Mouse (Mus musculus) layer of hippocampus, adult 9-10 months (tissue): ENCODE results near the gene Sh3d21.
"Not testable (repeated sequence)": the region's sequence is repeated elsewhere in the genome, so short reads cannot be mapped to it uniquely, and the experiment has no call there.

Experiments
- DNase-seq: peaks from one replicate; pipeline ENCODE4 v3.0.0; 2022; ENCODE audit warnings: low spot score

The Sh3d21 gene

DNA sequence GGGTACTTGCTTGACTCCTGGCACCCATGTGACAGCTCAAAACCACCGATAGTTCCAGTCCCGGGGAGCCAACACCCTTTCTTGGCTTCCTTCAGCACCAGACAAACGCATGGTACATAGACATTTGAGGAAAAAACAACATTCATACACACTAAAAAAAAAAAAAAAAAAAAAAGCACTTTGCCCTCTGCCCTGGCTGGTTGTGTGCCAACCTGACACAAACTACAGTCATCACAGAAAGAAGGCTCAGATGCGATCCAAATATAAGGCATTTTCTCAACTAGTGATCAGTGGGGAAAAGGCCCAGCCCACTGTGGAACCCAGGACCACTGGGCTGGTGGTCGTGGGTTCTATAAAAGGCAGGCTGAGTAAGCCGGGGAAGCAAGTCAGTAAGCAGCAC is 5.6 kb upstream of the Sh3d21 start:
- DNase-seq, result no peak

GRCm38 (mm10) chr4:126166084-126166483 is 2.8 kb upstream of the Sh3d21 start:
- no peak for DNase-seq

DNA sequence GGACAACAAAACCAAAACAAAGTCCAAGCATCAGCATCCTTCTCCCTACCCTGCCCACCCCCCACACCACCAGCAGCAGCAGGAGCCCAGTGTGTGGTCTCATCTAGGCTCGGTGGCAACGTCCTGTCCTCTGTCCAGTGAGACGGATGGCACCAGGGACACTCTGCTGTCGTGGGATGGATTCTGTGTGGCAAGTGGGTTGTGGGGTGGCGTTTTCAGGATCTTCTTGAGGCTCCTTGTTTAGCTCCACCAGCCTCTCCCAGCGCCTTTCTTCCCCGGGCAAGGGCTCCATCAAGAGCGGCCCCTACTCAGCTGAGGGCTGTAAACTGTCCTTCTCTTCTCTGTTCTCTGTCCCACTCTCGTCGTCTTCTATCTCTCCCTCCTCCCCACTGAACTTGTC is 1.8 kb upstream of the Sh3d21 start:
- not testable (repeated sequence) for DNase-seq

GRCm38 (mm10) chr4:126163685-126164084 is 394 bp upstream of the Sh3d21 start:
- no peak for DNase-seq

GRCm38 (mm10) chr4:126162544-126163066 is 686 bp downstream of the Sh3d21 start:
- DNase-seq, result peak; percentile 51

- no peak for DNase-seq
Observed at GRCm38 (mm10) chr4:126161986-126162385, 1.3 kb downstream of the Sh3d21 start.

DNA sequence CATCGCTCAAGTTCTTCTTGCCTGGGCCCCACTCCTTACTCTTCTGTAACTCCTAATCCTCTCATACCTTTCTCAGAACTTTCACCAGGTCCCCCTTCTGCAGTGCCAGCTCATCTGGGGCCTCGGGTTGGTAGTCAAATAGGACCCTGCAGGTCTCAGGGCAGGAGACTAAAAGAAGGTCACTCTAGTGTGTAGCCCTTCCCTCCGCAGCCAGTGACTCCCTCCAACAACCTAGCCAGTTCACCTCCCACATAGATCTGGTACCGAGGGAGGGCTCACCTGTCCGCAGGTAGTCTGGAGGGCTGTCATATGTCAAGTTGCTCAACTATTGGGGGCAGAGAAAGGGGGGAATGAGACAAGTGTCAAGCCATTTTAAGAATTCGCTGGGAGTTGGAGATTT is 1.8 kb downstream of the Sh3d21 start:
- no peak for DNase-seq

- DNase-seq, result no peak
Observed at GRCm38 (mm10) chr4:126160981-126161380, 2.3 kb downstream of the Sh3d21 start.

DNA sequence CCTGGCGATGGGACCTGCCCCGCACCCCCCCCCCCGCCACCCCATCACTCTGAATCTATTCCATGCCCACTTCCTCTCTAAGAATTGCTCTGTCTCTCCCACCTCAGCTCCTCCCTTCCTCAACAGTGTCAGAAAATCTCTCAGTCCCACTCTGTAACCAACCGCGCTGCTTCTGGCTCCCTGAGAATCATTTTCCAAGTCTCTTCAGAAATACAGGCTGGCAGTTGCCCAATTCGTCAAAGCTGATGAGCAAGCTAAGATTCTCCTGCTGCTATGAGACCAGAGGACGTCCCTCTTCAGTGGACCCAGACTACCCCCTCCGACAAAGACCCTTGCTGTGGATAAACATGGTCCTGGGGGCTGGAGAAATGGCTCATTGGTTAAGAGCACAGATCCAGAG is 3.8 kb downstream of the Sh3d21 start:
- no peak for DNase-seq

DNA sequence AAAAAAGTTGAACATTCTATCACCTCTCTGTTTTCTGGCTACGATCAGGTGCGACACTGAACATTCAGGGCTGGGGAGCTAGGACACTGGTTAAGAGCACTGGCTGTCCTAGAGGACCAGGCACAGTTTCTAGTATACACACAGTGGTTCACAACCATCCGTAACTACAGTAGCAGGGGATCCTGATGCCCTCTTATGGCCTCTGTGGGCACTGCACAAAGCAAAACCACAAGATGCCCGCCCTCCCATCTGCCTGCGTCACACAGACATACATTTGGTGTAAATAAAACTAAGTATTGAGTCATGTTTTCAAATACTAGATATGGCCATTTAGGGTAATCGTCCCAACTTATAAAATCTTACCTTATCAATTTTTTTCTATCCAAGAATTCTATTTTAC is 5.7 kb downstream of the Sh3d21 start:
- DNase-seq, result no peak

- DNase-seq, result no peak
Observed at GRCm38 (mm10) chr4:126156617-126157016, 6.7 kb downstream of the Sh3d21 start.

- no peak for DNase-seq
Observed at GRCm38 (mm10) chr4:126155869-126156268, 7.4 kb downstream of the Sh3d21 start.

GRCm38 (mm10) chr4:126155183-126155582 is 8.1 kb downstream of the Sh3d21 start:
- DNase-seq, result no peak

GRCm38 (mm10) chr4:126152864-126153263 is 10.4 kb downstream of the Sh3d21 start:
- no peak for DNase-seq

- DNase-seq, result no peak
Observed at GRCm38 (mm10) chr4:126151701-126152440, 11.4 kb downstream of the Sh3d21 start.

DNA sequence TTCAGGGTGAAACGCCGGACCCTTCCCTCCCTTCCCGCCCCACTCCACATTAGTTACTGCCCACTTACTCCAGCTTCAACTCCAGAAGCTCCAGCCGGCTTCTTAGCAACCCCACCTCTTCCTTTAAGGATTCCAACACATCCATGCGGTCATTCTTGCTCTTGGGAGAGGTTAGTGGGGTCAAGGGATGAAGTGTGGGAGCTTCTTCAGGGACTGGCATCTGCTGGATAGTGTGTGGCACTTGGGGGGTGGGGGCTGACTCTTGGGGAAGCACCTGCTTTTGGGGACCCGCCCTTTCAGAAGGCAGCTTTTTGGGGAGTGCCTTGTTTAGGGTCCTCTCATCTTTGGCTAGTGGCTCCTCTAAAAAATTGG is 12.4 kb downstream of the Sh3d21 start:
- no peak for DNase-seq

DNA sequence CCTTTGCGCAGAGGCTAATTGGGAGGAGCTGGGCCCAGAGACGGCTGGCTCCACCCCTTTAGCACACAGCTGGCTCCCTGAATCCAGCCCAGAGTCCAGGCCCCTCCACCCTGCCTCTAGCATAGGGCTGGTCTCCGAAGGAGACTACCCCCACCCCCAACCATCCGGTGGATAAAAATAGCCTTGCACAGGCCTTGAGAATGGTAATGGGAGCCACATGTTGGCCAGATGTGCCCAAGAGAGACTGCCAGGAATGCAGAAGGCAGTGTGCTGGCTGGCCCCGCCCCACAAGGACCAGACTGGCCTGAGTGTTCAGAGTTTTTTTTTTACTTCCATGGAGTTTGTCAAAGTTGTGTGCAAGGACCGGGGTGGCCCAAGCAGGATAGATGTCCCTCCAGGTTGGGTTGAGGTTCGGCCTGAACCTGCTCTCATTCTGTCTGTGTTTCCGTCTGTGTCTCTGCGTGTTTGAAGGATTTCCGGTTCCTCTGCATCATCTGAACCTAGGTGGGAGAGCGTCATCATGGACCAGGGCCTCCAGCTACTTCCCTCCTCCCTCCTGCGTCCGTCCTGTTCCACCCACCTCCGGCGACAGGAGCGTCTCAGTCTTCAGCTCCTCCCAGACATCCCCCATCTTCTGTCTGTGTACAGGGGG is 12.9 kb downstream of the Sh3d21 start:
- no peak for DNase-seq

GRCm38 (mm10) chr4:126149798-126150197 is 13.5 kb downstream of the Sh3d21 start:
- DNase-seq, result no peak

GRCm38 (mm10) chr4:126149041-126149676 is 14.1 kb downstream of the Sh3d21 start:
- DNase-seq, result no peak

DNA sequence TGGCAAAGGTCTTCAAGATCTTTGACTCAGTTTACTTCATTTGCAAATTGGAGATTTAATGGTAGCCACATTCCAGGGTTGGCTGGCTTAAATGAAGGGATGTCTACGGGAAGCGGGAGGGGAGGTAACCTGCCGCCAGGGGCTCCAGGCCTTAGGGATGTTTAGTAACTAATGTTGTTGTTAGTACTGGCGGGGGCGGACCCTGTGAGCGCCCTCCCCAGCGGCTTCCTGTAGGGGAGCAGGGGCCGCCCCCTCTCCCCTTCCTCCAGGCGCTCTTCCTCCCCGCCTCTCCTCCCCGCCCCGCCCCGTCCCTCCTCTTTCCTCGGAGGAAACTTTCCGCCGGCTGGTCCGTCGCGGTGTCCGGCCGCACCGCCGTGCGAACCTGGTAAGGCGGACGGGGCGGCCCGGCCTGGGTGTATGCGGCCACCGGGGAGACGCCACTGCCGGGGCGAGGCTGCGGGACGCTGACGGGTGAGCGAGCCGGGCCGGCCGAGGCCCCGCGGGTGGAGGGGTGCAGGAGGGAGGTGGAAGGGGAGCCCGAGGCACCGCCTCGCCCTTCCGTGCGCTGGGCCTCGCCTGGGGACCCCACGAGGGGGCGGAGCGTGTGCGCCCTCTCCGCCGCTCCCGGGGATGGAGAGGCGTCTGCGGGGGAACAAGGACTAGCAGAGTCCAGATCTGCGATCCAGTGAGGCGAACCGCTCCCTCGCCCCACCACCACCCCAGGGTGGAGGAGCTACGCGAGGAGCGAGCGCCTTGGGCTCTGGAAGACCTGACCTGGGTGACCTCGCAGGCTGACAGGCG is 14.9 kb downstream of the Sh3d21 start:
- DNase-seq, result no peak

DNA sequence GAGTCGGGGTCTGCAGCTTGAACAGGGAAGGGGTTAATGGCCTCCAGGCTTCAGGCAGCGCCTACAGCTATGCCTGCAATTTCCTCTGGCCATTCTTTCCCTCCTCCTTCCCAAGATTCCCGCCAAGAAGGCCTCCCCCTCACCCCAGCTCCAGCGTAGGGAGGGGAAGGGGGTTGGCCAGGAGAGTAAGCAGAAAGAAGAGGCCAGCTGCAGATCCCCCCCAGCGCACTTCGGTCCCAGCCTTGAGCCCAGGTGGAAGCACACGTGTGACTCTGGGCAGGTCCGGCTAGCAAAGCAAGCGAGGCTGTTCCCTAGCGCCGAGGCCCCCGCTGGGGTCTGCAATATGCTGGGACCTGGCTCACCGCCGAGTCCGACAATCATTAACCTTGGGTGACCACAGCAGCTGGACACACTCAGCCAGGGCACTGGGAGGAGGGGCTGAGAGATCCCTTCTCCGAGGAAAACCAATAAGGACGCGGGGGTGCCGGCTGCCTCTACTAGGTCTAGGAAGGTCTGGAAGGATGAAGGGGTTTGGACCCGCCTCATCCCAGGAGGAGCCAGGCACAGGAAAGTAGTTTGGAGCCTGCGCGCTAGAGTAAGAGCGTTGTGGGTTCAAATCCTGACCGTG is 15.6 kb downstream of the Sh3d21 start, which contains the start of gene Eva1b:
Eva1b (plus strand) TSS at position 212 of the 628 bp plus-strand sequence.
- DNase-seq, result no peak
